Mouse (Mus musculus) left cerebral cortex, postnatal 25 days (tissue): ENCODE results near the gene Trpm5. TPM values are rescaled to one million over a fixed set of nuclear protein-coding genes. Genes with fewer than 3 reads are reported as not detected.
A peak's percentile ranks its signal among the peaks of the same experiment; 100 is the strongest.

ENCODE experiments used
- DNase-seq, 2 experiments: peaks; one replicate each; pipeline ENCODE4 v3.0.0; 2022; ENCODE audit warnings: low spot score in 2 of 2, mixed read lengths in 1 of 2
- intact Hi-C: fragments of 180-260 bp; cut with DNase I; formaldehyde crosslinking; loops from one replicate; pipeline ENCODE4 v1.15.1; 2025
- total RNA-seq, 2 experiments: library from RNA; stranded (reverse); gene quantifications; 2 replicates each; pipeline ENCODE4 v1.2.3; 2021

Gene Trpm5
- total RNA-seq, 2 experiments from 2014 or later, result not detected

DNA sequence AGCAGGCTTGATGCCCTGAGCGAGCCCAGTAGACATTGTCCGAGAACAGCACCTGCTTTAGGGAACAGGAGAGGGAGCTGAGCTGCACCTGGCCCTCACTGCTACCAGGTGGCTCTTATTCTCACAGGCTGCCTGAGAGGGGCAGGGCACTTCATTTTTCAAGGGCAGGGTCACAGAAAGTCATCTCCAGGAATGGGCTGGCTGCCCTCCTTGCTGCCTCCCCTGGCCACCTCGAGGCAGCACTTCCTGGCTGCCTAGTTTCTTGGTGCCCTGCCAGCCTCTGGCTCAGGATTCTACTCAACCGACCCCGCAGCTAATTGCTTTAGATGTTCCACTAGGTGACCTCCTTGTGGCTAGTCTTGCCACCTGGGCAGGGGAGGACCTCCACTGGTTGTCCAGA, 13.8 kb upstream of the Trpm5 start:
- intact Hi-C loops, result no loop called here
- no peak for DNase-seq

DNA sequence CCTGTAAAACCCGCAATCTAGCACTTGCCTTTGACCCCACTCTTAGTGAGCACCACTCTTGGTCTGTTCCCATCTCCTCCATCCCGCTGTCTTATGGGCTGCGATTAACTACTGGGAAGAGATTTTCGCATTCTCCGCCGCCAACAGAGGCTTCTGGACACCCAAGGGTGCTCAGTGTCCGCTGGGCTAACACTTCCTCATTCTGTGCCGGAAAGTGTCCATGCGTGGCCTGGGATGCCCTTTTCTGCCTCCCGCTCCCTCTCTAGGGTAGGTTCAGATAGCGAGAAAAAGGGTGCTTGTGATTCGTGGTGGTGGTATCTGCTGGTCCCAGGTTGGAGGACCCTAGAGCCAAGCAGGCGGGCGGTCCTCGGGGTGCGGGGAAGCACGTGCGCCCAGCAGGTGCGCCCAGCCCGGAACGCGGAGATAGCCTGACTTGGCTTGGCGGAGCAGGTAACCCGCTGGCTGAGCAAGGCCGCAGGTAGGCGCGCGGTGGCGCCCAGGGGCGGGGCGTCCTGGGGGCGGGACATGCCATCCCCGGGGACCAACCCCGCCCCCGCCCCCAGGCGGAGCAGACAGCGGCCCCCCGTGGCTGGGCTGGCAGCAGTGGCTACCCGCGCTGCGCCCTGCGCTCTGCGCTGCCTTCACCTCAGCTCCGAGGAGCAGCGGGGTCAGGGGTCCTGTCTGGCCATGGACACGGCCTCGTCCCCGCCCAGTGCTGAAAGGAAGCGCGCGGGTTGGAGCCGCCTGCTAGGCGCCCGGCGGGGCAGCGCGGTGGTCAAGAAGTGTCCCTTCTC, 12.4 kb upstream of the Trpm5 start:
- no peak for DNase-seq
- intact Hi-C loops, result no loop called here

DNA sequence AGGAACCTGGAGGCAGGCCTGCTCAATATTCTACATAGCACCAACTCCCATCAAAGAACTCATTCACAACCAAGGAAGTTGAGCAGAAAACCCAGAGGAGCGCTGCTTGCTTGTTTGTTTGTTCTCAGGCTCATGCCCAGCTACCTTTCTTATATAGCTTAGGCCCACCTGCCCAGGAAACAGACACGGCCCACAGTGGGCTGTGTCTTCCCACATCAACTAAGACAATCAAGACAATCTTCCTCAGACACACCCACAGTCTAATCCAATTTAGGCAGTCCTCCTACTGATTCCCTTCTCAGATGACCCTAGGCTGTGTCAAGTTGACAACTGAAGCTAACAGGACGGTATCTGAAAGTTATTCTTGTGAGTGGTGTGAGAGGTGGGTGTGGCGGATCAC, 11.6 kb upstream of the Trpm5 start, which contains the start of gene Kcnq1:
Gene Kcnq1 (plus strand): TSS at position 301 of the 400 bp plus-strand sequence.
- DNase-seq, result no peak
- intact Hi-C loops, result no loop called here

DNA sequence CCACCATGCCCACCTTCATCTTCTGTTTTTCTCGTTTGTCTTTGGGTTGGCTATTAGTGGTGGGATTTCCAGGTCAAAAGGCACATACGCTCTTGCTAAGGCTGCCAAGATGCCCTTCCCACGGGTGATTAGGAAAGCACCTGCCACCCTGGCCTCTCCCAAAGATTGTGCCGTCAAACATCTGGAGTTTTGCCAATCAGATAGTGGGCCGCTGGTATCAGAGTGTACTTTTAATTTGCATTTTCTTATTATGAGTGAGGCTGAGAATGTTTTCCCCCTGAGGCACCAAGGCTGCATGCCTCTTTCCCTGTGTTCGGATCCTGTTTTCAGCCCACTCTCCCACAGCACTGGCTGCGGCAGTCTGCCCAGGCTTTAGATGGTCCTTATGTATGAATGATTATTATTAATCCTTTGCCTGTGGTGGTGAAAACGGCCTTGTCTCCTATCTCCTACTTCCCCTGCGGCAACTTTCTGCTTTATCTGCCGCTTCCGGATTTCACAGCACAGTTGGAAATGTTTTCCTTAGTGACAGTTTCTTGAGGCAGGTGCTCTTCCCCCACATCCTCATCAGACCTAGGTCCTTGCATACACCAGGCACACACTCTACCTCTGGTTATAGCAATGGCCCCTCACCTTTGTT, 10.9 kb upstream of the Trpm5 start:
- DNase-seq, result no peak
- intact Hi-C loops, result no loop called here

DNA sequence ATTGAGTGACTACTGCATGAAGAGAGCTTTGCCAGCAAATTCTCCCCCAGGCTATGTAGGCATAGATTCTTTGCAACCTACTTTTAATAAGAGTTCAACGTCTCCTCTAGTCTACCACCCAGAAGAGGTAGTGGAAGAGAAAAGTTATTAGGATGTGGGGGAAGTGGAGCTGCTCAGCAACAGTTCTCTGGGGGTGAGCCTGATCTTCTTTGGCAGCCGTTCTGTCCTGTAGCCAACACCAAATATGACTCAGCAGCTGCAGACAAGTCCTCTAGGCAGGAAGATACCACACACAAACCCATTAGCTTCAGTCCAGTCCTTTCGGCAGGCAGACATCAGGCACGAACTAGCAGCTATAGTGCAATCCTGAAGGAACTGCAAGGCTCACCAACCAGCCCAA, 6.3 kb upstream of the Trpm5 start:
- peak in 1 of 2 experiments; percentile 71 for DNase-seq
- intact Hi-C loops, result no loop called here

DNA sequence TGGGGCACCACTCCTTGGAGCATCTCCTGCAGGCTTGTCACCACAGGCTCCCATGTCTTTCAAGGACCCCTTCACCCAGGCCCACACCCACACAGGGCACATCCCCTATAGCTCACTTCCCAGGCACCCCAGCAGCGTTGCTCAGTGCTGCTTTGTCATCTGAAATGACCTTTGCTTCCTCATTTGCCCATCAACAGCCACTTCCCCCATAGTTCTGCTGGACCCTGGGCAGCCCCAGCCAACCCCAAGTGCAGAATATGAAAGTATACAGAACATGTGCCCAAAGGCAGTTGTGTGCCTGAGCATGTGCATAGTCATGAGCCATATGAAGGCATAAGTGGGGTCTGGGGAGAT, 1.1 kb upstream of the Trpm5 start:
- DNase-seq, result no peak
- intact Hi-C loops, result loop anchor here (2.0 to 5.0 kb wide), 3 partner anchors 41 to 372 kb away; no protein-coding TSS in a partner anchor

DNA sequence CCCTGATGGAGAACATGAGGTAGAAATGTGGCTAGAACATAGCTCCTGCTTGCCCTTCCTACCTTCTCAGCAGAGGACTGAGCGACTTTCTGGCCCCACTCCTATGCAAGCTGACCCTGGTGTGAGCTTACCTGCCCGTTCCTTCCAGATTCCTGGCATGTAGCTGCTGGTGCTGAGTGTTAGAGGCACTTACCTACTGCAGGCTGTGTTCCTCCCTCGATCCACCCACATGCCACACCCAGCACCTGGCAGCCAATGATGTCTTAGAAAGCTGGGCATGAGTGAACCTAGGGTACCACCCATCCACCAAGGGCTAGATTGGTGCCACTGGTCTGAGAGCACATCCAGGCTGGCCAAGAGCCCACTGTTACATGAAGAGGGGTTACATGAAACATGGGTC, 595 bp downstream of the Trpm5 start:
- no peak for DNase-seq
- intact Hi-C loops, result loop anchor here (2.0 kb wide), 1 partner anchor 43 kb away; no protein-coding TSS in a partner anchor

DNA sequence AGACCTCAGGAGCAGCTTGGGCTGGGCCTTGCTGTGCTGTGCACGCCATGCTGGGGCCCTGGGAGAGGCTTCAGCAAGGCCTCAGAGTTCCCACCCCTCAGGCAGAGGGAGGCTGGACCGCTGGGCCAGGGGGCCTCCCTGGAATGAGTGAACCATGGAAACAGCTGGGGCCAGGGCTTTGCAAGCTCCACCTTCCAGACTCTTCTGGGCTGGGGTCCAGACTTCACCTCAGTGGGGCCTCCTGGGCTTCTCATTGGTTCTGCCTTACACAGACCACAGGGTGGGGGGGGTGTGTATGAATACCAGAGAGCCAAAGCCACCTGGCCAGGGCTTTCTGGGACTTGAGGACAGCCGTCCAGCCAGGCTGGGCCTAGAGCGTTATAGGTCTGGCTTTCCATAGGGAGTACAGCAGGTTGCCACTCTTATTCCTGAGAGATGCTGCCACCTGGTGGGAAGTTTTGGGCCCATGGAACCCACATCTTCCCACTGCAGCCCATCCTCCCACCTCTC, 7.3 kb downstream of the Trpm5 start:
- peak in 1 of 2 experiments; percentile 24 for DNase-seq
- intact Hi-C loops, result loop anchor here (2.0 kb wide), 1 partner anchor 192 kb away; no protein-coding TSS in a partner anchor

DNA sequence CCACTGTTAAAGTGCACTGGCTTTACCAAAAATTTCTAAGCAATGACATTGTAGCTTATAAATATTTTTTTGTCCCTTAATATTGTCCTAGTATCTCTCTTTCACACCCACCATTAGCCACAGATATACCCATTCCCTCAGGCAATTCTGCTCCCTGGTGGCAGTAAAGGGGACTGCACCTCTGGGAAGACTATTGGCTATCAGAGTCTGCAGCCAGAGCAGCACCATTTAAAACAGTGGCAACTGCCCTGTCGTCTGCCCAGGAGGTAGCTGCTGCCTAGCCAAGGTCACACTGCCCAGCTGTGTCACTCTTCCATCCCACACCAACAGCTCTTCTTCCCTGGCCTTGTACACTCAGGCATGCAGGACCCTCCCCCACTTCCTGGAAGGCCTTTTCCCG, 8.1 kb downstream of the Trpm5 start:
- peak in 1 of 2 experiments; percentile 16 for DNase-seq
- intact Hi-C loops, result loop anchor here (1.0 to 2.0 kb wide), 2 partner anchors 78 to 192 kb away; no protein-coding TSS in a partner anchor

DNA sequence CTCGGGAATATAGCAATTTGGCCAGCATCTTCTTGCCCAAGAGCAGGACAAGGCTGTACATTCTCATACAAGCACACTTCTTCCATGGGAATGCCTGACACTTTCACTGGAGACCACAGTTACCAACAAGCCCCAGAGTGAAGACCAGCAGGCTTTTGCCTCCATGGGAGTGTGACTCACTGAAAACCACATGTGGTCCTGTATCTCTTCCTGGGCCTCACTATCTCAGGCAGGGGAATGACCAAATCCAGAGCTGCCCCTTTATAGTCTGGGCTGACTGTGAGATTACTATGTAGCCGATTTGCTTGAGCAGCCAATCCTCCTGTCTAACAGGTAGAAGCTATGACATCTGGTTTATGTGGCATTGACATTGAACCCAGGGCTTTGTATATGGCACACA, 10.7 kb downstream of the Trpm5 start:
- intact Hi-C loops, result no loop called here
- DNase-seq, result no peak

DNA sequence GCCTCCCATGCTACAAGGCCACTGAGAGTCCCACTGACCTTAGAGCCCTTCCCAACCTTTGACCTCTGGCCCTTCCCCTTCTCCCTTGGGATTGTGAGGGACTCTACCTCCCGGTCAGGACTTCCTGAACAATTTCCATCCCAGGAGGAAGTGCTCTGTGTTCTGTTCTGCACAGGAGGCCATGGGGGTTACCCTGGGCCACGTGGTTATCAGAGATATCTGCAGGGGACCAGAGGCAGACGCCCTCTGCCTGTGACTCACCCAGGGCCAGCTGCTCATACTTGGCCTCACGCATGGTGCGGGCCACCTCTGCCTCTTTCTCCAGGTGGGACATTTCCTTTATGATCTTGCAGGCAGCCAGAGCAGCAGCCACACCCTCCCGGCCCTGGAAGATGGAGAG, 12.4 kb downstream of the Trpm5 start:
- no peak for DNase-seq
- intact Hi-C loops, result no loop called here

DNA sequence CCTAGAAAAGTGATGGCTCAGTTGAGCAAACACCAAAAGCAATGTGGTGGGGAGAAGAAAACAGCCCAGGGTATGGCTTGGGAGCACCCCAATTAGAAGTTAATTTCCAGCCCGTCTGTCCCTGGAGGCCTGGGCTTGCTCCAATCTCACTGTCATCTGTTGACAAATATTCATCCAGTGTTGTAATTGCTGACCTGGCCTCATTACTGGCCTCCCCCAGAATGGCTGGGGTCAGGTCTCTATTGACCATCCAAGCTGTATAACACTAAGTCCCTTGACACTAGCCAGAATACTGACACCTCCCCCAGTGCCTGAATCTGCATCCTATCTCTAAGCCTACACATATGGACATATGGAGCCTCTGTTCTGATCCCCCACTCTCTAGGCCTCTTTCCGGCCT, 17.1 kb downstream of the Trpm5 start:
- intact Hi-C loops, result loop anchor here (10.0 kb wide), 1 partner anchor 677 kb away; the partner anchor contains the start of gene Osbpl5
- no peak for DNase-seq

DNA sequence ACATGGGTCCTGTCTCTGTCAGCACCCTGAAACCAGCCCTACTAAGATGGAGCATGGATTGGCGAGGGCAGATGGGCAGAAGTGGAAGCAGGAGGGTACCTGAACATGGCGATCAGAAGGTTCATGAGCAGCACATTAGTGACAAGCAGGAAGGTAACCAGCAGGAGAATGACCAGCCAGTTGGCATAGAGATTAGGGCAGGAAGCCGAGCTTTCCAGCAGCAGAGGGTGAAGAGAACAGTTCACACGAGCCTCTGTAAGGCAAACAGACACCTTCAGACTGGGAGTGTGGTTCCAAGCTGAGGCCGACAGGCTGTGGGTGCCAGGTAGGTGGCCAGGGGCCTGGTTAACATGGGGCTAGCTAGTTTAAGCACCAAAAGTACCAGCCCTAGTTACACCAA, 19.0 kb downstream of the Trpm5 start:
- intact Hi-C loops, result loop anchor here (10.0 kb wide), 1 partner anchor 679 kb away; the partner anchor contains the start of gene Osbpl5
- no peak for DNase-seq

DNA sequence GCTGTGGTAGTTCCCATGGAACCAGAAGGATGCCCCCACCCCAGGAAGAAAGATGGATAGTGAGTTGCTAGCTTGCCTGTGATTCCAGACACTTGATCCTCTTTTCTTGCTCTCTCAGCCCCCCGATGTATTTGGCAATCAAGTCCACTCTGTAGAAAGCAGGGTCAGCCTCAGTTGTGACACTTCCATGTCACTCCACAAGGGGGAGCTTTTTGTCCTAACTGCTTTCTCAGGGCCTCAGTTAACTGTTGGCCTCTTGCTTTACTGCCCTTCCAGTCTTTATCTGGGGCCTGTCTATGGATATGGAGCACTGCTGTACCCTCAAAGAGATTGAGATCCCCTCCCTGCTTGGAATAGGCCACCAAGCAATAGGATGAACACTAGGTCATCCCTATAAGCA, 21.4 kb downstream of the Trpm5 start:
- no peak for DNase-seq
- intact Hi-C loops, result loop anchor here (10.0 kb wide), 1 partner anchor 682 kb away; the partner anchor contains the start of gene Osbpl5

DNA sequence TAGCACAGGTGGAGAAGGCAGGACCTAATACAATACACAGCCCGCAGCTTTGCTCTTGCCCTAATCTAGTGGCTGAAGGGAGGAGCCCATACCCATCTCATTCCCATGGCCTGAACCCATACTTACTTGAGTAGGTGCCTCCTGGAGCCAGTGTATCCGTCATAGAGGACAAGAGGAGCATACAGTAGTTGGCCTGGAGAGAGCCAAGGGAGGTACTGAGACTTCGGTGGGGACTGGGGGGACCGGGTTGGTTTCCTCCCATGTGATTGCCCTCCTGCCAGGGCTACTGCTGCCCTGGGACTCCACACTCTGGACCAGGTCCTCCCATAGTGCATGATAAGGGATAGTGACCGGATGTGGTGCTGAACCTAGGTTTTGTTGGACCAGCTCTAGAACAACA, 21.8 kb downstream of the Trpm5 start:
- no peak for DNase-seq
- intact Hi-C loops, result loop anchor here (10.0 kb wide), 1 partner anchor 682 kb away; the partner anchor contains the start of gene Osbpl5

DNA sequence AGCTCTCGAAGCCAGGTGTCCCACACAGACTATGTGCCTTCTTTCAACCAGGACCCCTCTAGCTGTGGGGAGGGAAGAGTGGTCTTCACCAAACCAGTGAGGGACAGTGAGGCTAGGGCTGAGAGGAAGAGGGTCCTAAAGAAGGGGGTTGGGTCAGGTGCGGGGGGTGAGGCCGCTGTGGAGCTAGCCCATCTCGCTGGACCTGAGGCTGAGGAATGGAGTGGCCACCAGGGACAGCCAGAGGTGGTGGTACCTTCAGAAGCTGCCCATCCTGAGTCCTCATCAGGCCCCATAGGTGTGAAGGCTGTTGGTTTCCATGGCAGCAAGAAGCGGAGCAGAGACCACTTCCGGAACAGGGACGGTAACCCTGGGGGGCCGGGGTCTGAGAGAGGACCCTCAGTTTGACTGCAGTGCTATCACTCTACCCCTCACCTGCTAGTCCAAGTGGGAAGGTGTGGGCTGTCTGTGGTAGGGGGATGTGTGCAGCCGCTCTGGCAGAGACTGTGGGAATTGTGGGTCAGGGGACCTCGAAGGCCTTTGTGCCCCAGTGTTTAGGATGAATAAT, 23.9 kb downstream of the Trpm5 start:
- DNase-seq, result no peak
- intact Hi-C loops, result loop anchor here (10.0 kb wide), 1 partner anchor 684 kb away; the partner anchor contains the start of gene Osbpl5

DNA sequence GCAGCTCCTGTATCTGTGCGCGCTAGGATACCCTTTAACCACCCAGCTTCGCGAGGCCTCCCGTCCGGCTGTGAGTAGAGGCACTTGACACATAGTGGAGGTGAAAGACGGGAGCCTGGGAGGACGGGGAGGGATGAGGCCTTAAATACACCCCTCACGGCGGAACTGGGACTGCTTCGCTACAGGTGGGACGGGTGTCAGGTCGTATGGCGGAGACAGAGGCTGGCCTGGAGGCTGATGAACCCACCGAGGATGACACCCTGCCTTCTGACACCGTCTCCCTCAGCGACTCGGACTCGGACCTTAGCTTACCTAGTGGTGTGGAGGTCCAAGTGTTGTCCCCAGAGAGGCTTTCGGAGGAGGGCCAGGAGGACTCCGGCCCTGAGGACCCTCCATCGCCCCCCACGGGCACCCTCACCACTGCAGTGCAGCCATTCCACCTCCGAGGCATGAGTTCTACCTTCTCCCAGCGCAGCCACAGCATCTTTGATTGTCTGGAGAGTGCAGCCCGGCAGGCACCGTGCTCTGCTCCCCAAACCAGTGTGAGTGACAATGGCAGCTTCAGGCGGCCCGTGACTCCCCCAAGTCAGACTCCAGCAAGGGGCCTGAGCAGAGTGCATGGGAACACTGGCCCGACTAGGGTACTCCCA, 24.6 kb downstream of the Trpm5 start:
- intact Hi-C loops, result loop anchor here (1.0 to 10.0 kb wide), 3 partner anchors 16 to 685 kb away; partner anchors contain the start of gene Osbpl5
- no peak for DNase-seq

DNA sequence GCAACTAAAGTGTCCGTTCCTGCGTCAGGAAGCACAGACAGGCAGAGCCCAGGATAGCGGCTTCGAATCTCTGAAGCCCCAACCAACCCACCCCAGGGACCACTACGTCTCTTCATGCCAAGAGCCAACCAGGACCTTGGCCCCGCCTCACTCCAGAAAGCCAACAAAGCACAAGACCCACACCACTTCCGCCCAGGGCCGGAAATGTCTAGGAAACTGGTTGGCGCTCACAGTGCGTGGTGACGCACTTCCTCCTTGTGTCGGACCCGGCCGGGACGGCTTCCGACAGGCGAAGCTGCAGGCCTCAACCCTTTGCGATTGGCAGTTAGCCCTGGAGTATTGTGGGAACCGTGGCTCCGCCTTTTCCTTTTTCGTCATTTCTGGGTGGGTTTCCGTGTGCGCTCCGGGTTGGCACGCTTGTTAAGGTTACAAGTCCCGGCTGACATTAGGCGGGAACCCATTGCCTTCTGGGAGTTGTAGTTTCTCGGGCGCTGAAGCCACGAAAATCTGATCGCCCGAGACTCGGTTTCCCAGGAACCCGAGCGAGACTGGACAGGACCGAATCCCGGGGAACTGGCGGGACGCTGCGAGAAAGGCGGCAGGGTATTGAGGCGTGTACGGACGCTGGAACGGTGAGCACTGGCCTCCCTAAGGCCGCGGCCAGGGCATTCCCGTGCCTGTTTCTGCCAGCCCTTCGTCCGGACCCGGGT, 25.4 kb downstream of the Trpm5 start, which contains the start of gene Tssc4:
Gene Tssc4 (plus strand): TSS at position 368 of the 710 bp plus-strand sequence.
- intact Hi-C loops, result loop anchor here (1.0 kb wide), 2 partner anchors 15 to 61 kb away; no protein-coding TSS in a partner anchor
- DNase-seq, result peak; percentile 99 to 100
